Mouse (Mus musculus) megakaryocyte, adult 5-6 weeks (primary cell): ENCODE data around the gene Slain2. TPM values are rescaled to one million over a fixed set of nuclear protein-coding genes. Genes with fewer than 3 reads are reported as not detected.
A peak's percentile ranks its signal among the peaks of the same experiment; 100 is the strongest.

Experiments used
- ATAC-seq: 2 replicates; pipeline ENCODE4 v1.8.0; 2016; ENCODE audit warnings: mild to moderate bottlenecking, inconsistent platforms; ENCODE audit not compliant: poor library complexity, severe bottlenecking
- total RNA-seq, 2 experiments: library from RNA; stranded (forward) in 1 of 2; stranded (reverse) in 1 of 2; fragments of 153-499, 151-499 nt in 1 of 2; fragments of 221-1000, 200-1000 nt in 1 of 2; gene quantifications; 2 replicates each; pipeline versions ENCODE4 v1.2.3 to v1.2.4; 2015 to 2017

The Slain2 gene
- total RNA-seq (2015): 61.0 and 75.2 TPM in 2 replicates
- 70.6 and 73.8 TPM in 2 replicates for total RNA-seq (2017)

DNA sequence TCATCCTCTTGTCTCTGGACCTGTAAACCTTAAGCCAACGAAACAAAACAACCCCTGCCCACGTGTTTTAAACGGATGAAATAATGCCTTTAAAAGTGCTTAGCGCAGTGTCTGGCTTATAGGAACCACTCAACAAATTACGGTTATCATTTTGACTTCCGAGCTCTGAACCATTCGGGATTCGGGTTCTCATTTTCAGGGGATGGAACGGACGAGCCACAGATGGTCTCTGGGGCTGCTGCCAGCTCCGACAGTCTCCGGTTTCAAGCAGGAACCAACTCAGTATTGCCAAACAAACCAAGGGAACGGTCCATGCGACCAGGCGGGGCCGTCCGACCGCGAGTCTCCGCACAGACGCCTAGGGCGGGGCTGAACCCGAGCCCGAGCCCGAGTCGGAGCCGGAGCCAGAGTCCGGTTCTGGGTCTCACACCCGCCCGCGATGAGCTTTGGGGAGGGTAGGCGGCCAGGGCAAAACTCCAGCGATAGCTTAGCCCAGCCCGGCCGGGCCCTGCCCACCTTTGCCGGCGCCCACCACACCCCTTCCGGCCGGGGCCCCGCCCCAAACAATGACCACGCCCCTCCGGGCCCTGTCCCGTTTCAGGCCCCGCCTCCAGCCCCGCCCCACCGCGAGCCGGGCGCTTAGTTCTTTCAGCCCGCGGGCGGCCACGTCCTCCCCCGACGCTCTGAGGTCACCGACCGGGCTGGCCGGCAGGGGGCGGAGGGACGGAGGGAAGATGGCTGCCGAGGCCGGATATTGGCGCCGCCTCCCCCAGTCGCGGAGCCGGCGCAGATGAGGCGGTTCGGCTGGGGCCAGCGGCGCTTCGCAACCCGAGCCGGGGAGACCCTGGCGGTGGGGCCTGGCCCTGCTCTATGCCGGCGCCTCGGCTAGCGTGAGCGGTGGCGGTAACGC lies at the start of gene Slain2:
Gene Slain2, plus strand, starts transcription at position 657 of the 910 bp plus-strand sequence.
- ATAC-seq: peak; percentile 83

DNA sequence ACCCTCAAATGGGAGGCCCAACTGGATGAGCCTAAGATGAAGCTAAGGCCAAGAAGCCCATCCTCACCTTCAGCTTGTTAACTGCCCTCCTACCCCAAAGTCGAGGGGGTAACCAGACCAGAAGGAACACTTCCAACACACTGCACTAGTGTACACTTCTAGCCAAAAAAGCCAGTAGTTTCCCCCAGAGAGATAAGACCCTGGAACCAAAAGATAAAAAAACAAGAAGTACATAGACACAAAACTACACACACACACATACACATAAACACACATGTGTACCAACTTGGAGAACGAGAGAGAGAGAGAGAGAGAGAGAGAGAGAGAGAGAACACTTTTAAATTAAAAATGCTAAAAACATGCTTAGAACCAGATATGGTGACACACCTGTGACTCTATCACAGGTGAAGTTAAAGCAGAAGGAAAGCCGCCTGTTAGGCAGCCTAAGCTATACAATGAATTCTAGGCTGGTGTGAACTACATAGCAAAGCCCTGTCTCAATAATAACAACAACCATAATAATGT lies 49.4 kb upstream of the Slain2 start:
- no peak for ATAC-seq

DNA sequence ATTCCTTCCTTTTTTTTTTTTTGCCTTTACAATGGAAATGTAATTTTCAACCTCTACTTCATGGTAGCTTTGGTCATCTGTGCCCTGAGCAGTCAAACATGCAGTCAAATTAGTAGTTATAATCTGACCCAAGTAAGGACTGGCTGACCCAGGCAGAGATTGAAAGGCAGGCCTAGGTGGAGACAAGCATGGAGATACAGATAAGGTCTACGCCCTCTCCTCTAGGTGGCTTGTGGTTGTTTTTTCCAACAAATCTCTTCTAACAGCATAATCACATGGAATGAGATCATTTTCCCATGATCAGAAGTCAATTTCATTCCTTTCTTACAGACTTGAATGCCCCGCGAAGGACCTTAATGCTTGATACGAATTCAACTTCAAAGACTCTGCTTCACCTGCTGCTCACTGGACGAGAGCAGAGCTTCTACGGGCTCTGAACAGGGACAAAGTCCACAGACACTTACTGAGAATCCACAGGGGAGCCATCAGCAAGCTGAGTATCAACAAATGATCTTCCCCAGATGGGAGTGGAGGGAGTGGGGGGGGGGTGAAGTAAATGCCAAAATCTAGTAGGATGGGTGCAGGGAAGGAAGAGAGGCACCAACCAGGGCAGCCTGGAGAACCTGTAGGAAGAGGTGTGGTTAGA lies 47.7 kb upstream of the Slain2 start:
- no peak for ATAC-seq

DNA sequence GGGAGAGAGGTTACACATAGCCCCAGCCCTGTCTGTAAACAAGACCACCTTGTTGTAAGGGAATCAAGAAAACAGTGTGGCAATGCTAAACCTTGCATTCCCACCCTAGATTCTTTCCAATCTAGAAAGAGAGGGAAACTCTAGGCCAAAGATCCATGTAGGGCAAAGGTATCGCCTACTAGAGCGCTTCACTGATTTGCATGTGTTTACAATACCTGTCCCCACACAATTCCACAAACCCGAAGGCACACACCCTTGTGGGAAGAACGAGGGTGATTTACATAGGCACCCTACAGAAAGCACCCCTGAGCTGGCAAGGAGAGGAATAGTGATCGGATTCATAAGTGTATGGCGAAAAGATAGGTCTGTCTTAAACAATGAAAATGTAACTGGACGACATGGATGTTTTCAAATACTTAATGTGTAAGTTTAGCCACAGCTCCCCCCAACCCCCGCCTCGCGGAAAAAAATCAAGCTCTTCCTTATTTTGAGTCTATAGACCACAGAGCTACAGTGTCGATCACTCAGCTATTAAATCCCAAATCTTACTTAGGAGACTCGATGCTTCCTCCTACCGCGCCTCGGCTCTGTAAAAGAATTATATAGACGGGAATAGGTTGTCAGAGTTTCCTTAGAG lies 47.0 kb upstream of the Slain2 start:
- peak; percentile 23; the same call in 1 of the 2 replicates for ATAC-seq

DNA sequence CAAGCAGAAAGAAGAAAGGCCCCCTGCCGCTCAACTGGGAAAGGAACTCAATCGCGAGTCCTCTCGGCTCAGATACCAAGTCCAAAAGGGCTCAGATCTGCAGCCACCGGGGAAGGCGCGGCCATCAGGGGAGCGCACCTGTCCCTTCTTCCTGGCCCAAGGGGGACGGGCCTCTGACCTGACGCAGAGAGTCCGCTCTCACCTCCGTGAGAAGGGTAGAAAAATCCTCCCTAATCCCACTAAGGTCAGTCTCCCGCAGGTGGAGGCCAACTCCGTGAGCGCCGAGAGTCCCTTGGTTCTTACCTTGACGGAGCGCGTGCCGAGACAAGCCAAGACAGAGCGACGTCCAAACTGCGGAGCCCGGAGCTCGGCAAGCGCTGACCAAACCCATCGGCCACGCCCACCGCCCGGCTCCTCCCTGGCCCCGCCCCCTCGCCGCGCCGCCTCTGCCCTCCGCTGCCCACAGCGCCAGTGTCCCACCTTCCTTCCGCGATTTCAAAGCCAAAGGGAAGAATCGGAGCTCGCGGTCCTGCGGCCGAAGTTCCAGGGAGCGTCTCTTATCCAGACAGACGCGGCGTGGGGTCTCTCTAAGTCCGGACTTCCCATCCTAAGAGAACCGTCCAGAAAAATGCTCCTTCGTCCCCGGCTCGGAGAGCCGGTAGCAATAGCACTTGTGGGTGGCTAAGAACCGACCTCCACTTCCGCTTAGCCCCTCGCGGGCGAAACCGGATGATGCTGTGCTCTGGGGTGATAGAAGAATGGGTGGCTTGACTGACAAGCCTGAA lies 45.8 kb upstream of the Slain2 start, which contains the start of gene Tec:
Gene Tec, minus strand, starts transcription at position 393 of the 785 bp plus-strand sequence.
- peak; percentile 87 for ATAC-seq

DNA sequence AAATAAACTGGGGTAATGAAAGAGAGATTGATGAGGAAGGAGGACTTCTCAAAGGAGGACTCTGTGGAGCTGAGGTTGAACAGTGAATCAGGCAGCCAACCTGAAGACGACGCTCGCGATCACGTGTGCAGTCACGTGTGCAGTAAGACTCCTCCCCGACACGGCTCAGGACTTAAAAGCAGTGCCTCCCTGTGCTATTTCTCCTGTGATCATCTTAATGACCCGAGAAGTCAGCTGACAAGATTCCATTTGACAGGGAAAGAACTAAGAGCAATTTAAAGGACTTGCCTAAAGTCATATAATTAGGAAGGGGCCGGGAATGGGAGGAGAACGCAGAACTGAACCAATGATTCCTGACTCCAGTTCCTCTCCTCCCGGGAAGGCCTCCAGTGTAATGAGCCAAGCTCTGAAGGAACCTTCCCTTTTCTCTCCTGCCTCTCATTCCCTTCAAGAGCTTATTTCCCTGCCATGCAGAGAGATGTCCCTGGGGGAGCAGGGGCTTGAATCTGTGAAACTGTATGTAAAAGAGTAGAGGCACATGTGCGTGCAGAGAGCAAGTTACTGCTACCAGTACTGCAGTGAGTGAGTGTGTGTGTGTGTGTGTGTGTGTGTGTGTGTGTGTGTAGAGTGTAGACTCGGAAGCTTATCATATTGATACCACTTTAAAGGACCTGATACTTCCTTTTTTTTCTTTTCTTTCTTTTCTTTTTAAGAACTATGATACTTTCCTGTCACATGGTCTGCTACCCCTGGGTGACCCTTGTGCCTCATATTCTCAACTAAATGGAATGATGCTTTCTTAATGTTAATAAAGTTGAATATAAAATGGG lies 44.1 kb upstream of the Slain2 start:
- ATAC-seq: no peak

DNA sequence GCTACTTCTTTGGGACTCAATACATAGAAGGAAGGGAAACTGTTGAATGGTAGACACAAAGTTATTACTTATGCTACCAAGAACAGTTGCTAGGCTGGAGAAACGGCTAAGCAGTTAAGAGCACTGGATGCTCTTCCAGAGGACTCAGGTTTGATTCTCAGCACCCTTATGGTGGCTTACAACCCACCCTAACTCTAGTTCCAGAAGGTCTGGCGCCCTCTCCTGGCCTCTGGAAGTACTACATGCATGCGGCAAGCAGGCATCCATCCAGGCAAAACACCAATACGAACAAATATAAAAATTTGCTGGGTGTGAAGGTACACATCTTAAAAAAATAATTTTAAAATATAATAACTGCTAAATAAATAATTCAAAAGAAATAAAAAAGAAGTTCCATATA lies 43.0 kb upstream of the Slain2 start:
- ATAC-seq: no peak

DNA sequence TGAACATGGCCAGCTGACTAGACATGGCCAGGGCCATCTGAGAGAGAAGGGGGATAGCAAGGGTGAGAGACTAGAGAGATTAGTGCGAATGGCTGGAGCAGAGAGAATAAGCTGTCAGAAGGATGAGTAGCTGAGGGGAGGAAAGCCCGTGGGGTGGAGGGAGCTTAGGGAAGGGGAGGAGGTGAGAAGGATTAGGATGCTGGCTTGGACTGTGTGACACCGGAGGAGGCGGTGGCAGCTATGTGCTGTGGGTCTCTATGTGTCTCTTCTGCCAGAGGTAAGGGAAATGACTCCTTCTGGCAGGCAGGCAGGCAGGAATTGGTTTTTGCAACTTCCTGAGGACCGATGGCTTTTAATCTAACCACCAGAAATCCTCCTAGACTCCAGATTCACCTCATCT lies 34.4 kb upstream of the Slain2 start:
- ATAC-seq: no peak; the same call in 1 of the 2 replicates

DNA sequence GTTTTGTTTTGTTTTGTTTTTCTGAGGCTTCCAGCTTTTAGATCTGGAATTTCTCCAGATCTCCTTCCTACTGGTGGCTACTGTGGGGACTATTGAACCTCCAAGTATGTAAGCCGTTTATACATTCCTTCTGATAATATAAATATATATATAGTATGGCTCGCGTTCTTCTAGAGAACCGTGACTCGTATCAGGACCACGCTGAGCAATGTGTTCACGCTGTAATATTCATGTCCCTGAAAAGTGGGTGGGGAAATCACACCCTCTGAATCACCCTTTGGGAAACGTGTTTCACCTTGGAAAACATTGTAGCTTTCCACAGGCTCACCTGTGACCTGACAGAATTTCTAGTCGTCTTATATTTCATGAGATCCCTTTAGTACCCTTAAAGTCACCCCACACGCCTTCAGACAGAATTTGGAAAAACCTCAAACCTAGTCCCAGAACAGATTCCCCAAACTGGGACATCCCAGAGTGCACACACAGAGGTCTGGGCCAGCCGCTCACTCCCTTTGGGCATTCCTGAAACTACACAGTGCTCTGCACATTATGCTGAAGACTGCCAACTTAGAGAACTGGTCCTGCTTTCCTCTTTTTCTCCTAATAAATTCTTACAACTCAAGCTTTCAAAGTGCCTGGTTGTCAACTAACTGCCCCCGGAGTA lies 32.2 kb upstream of the Slain2 start:
- no peak for ATAC-seq

DNA sequence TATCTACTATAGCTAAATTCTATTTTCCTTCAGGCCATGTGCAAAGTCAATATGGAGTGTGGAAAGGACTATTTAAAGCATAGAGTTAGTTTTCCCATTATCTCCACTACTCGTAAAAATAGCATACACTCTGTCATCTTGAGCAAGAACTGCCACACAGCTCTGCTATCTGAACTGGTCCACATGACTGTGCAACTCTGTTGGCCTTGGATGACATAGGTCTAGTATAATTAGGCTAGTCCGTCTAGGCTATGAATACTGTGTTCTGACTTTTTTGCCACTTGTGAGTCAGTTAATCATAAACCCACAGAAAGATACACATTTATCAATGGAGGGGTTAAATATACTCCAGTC lies 31.7 kb upstream of the Slain2 start:
- no peak for ATAC-seq

DNA sequence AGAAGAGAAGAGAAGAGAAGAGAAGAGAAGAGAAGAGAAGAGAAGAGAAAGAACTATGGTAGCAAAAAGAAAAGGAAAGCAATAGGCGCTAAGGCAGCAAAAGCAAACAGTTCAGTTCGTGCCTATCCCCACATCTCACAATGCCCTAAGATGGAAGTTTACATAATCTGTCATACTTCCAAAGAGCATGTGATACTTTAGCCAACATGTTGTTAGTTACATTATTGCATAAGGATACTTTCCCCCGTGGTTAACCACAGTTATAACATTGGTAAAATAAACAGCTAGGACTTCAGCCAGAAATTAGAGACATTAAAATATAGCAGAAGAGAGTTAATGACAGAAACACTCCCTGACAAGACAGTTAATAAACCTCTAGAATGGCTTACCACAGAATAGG lies 30.4 kb upstream of the Slain2 start:
- peak; percentile 65 for ATAC-seq

DNA sequence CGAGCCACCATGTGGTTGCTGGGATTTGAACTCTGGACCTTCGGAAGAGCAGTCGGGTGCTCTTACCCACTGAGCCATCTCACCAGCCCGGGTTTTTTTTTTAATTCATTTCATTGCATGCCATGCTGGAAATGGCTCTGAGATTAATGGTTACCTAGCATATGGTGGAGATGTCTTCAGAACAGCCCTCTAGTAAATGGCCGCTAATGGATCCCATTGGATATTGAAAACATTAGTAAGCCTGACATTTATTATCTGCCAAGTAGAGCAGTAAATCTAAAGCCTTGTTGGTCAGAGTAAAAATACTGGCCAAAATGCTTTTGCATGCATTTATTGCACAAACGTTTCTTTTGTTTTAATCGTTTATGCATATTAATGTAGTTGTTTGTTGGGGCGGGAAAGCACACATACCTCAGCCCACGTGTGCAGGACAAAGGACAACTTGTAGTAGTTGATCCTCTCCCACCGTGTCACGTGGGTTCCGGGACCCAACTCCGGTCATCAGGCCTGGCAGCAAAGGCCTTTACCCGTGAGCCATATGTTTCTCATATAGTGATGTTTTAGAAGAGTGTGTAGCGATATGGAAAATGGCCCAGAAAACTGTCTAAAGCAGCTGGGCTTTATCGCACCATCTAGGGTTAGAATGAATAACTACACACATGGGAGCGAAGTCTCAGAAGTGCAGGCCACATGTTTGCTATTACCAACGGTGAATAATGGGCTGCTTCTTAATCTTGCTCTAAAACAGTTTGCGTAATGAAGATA lies 27.5 kb upstream of the Slain2 start:
- ATAC-seq: no peak

DNA sequence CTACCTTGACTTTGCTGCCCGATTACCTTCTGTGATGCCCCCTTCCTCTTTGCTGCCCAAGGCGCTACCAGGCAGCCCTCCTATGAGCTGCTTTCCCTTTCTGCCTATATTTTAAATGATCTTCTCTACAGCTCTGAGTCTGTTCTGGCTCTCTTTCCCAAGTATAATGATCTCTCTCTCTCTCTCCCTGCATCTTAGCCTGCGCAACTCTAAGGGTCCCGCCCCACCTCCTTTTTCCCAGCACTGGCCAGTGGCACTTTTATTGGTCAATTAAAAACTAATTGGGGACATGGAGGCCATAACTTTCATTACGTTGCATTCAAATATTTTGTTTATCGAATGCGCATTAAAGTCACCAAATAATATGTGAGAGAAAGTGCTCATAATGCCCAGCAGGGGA lies 25.8 kb upstream of the Slain2 start:
- ATAC-seq: no peak

DNA sequence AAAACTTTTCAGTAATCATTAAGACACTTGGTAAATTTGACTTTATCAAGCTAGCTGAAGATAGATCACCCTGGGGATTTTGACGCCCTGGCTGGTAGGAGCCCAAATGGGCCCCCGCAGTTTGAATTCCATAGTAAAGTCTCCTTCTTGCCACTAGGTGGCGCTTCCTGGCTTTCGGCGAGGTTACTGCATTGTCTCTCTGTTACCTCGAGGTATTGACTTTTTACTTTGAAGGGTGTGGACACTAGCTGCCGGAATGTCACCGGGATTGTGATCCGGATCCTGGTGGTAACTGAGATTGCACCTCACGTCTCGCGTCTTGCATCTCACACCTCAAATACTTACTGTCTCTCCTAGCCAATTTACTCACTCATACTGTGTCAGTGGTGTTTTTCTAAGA lies 22.6 kb upstream of the Slain2 start:
- ATAC-seq: peak; percentile 98

DNA sequence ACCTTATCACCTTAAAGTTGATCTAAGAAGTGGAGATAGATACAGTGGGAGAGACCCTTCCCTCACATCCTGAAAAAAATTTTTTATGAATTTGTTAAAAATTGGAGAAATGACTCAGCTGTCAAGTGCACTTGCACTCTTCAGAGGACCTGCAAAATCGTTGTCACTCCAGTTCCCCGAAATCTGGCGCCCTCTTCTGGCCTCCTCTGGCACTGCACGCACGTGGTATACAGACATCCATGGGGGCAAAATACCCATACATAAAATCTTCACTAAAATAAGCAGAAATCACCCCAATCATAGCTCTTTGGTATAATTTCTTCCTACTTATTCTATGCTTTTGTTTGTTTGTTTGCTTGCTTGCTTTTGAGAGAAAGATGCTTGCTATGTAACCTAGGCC lies 20.1 kb upstream of the Slain2 start:
- peak; percentile 65 for ATAC-seq

DNA sequence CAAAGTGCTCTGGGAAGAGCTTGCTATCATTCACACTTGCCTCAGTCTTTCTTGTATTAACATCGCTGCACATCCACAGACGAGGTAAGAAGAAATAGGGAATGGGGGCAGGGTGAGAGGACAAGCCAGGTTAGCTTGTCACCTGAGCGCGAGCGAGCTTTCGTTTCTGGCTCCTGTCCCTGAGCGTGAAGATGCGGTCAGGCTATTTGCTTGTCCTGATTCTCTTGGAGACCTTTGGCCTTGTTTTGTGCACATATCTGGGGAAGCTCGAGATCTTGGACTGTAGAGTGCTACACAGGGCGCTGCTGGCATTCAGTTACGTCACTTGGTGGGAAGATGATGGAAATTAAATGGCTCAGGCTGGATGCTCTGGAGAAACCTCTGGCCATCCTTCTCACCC lies 18.8 kb upstream of the Slain2 start:
- ATAC-seq: no peak

DNA sequence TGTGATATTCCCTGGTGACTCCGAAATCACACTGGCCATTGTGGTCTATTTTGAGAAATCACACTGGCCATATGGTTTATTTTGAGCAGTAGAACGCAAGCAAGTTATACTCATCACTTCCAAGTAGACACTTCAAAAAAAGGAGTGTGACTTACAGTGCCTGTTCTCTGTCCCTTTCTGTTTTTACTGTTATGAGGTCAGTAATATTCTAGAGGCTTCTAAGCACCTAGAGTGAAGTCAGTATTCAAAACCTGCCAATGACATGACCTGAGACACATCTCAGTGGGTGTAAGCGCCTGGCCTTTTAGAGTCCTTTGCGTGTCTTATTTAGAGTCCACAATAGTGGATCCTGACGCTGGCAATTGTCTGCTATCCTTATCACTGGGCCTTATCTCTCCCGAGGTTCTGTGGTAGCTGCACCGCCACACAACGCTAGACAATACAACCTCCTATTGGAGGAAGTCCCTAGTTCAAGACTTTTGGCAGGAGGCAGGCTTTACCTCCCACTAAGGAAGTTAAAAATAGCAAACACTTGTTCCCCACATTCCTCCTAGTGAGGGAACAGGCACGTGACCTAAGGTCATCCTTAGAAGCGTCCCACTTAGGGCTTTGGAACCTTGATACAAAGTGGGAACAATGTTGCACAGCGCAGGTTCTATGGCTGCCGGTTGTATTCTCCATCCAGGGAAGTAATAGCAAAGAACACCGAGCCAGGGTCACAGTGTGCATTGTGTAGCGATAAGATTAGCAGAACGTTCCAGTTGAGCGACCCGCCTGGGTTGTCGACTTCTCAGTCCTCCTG lies 17.4 kb upstream of the Slain2 start:
- no peak for ATAC-seq

DNA sequence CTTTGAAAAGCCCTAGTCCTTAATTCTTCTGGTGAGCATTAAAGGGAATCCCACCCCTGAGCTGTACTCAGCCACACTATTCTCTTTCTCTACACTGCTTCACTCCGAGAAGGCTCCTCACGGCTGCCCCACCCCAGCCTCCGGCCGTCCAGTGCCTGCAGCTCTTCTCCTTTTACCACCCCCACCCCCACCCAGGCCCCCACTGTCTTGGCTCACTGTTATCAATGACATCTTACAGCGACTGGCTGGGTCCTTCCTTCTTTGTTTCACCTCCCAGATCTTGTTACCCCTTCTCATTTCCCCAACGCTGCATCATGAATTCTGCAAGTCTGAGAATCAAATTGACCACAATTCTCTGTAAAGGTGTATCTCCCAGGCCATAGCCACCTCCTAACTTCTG lies 16.1 kb upstream of the Slain2 start:
- ATAC-seq: peak; percentile 72
